ENCODE assay signal across 8 mouse cellular contexts in the genomic region with DNA sequence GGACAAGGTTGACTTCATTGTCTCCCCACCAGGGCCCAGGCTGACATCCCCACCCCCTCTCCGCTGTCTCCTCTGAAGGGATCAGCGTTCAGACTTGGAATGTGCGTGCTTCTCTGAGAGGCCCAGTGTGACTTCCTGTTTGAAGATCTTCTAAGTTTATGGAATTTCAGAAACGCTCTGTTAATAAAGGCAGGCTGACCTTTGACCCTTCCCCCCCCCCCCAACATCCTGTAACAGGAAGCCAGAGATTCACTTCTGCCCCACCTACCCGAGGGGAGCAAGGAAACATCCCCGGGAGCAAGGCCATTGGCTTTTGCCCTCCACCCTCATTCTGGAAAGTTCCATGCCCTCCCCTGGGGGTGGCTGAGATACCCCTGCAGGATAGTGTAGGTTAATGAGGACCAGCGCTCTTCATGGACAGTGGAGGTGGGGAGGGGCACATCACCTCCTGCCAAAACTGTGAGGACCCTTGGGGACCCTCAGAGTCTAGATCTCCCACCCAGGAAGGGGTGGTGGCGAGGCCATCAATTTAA. TPM values are rescaled to one million over a fixed set of nuclear protein-coding genes. Genes with fewer than 3 reads are reported as not detected.
A peak's percentile ranks its signal among the peaks of the same experiment; 100 is the strongest.
DNase-seq lines count a peak whose midpoint lies in the region; ATAC-seq lines count a peak whose summit lies in the region.

No protein-coding gene starts in this region.

- H3K36me3 ChIP-seq in midbrain, embryonic 10.5 days: no peaks in the 10 kb centered on the region
- no peaks in the 10 kb centered on the region for H3K36me3 ChIP-seq in midbrain, embryonic 11.5 days (ENCODE audit: control insufficient read depth, insufficient read depth, low read length)
- no peaks in the 10 kb centered on the region for H3K36me3 ChIP-seq in hindbrain, embryonic 10.5 days
- H3K36me3 ChIP-seq in limb, embryonic 12.5 days: no peaks in the 10 kb centered on the region
- H3K36me3 ChIP-seq in stomach, embryonic 14.5 days (ENCODE audit: control insufficient read depth, insufficient read depth, low read length): no peaks in the 10 kb centered on the region

- WGBS in midbrain, embryonic 10.5 days: 71% methylated on average over 8 of the region's 8 CpGs
- 61% methylated on average over 8 of the region's 8 CpGs for WGBS in midbrain, embryonic 11.5 days
- 57% methylated on average over 8 of the region's 8 CpGs for WGBS in hindbrain, embryonic 10.5 days
- 36% methylated on average over 8 of the region's 8 CpGs for WGBS in limb, embryonic 12.5 days
- WGBS in stomach, embryonic 14.5 days: 37% methylated on average over 8 of the region's 8 CpGs

- H3K9ac ChIP-seq in midbrain, embryonic 11.5 days (ENCODE audit: low read length): no peak overlapping the region
- no peak overlapping the region for H3K9ac ChIP-seq in limb, embryonic 12.5 days (replicated peaks)
- H3K9ac ChIP-seq in stomach, embryonic 14.5 days (replicated peaks; ENCODE audit: low read depth, low read length): no peak overlapping the region

- no peaks in the 10 kb centered on the region for H3K9me3 ChIP-seq in midbrain, embryonic 10.5 days (replicated peaks)
- H3K9me3 ChIP-seq in midbrain, embryonic 11.5 days (ENCODE audit: control insufficient read depth, low read length): no peaks in the 10 kb centered on the region
- H3K9me3 ChIP-seq in hindbrain, embryonic 10.5 days: no peaks in the 10 kb centered on the region
- H3K9me3 ChIP-seq in limb, embryonic 12.5 days: no peaks in the 10 kb centered on the region
- no peaks in the 10 kb centered on the region for H3K9me3 ChIP-seq in stomach, embryonic 14.5 days (ENCODE audit: control insufficient read depth, low read depth, low read length)

- H3K4me2 ChIP-seq in midbrain, embryonic 11.5 days: no peak overlapping the region
- H3K4me2 ChIP-seq in limb, embryonic 12.5 days: no peak overlapping the region
- H3K4me2 ChIP-seq in stomach, embryonic 14.5 days (replicated peaks; ENCODE audit: low read depth, low read length): no peak overlapping the region

- no peak overlapping the region for H3K4me3 ChIP-seq in midbrain, embryonic 10.5 days
- no peak overlapping the region for H3K4me3 ChIP-seq in midbrain, embryonic 11.5 days (ENCODE audit: low read depth, low read length)
- H3K4me3 ChIP-seq in hindbrain, embryonic 10.5 days: no peak overlapping the region
- no peak overlapping the region for H3K4me3 ChIP-seq in limb, embryonic 12.5 days (replicated peaks)
- no peak overlapping the region for H3K4me3 ChIP-seq in stomach, embryonic 14.5 days (ENCODE audit: low read depth, low read length)

- H3K27me3 ChIP-seq in midbrain, embryonic 10.5 days (ENCODE audit: low read depth, poor library complexity, severe bottlenecking): peaks cover 9% of the 10 kb centered on the region; the same call in 1 of the 2 replicates
- no peaks in the 10 kb centered on the region for H3K27me3 ChIP-seq in midbrain, embryonic 11.5 days (ENCODE audit: control insufficient read depth, insufficient read depth, low read length)
- no peaks in the 10 kb centered on the region; the same call in 1 of the 2 replicates for H3K27me3 ChIP-seq in hindbrain, embryonic 10.5 days (ENCODE audit: insufficient read depth, poor library complexity, severe bottlenecking)
- H3K27me3 ChIP-seq in limb, embryonic 12.5 days: no peaks in the 10 kb centered on the region
- no peaks in the 10 kb centered on the region for H3K27me3 ChIP-seq in stomach, embryonic 14.5 days (ENCODE audit: control insufficient read depth, insufficient read depth, low read length)

- H3K27ac ChIP-seq in midbrain, embryonic 10.5 days (replicated peaks): no peak overlapping the region; the same call in 1 of the 2 replicates
- no peak overlapping the region; the same call in 1 of the 2 replicates for H3K27ac ChIP-seq in midbrain, embryonic 11.5 days (ENCODE audit: low read depth, low read length)
- peak overlapping the region; percentile 74 for H3K27ac ChIP-seq in hindbrain, embryonic 10.5 days
- H3K27ac ChIP-seq in limb, embryonic 12.5 days: peak overlapping the region; percentile 62
- H3K27ac ChIP-seq in stomach, embryonic 14.5 days (ENCODE audit: low read length): peak overlapping the region; percentile 49; the same call in 1 of the 2 replicates

- peaks cover 24% of the 10 kb centered on the region for H3K4me1 ChIP-seq in midbrain, embryonic 10.5 days
- peaks cover 5% of the 10 kb centered on the region; the same call in 1 of the 2 replicates for H3K4me1 ChIP-seq in midbrain, embryonic 11.5 days (ENCODE audit: control insufficient read depth, insufficient read depth, low read length)
- peaks cover 35% of the 10 kb centered on the region for H3K4me1 ChIP-seq in hindbrain, embryonic 10.5 days (replicated peaks)
- peaks cover 28% of the 10 kb centered on the region for H3K4me1 ChIP-seq in limb, embryonic 12.5 days (replicated peaks)
- H3K4me1 ChIP-seq in stomach, embryonic 14.5 days (ENCODE audit: control insufficient read depth, insufficient read depth, low read length): peaks cover 19% of the 10 kb centered on the region; the same call in 1 of the 2 replicates

- DNase-seq in midbrain, embryonic 10.5 days (ENCODE audit: low spot score): peak; percentile 19
- DNase-seq in midbrain, embryonic 11.5 days (ENCODE audit: low spot score, missing footprints): no peak
- DNase-seq in hindbrain, embryonic 10.5 days (ENCODE audit: low spot score): peak; percentile 46
- DNase-seq in layer of hippocampus, postnatal 14 days (ENCODE audit: low spot score in 2 of 2): no peak

- no peak for ATAC-seq in midbrain, embryonic 11.5 days (ENCODE audit: low FRiP score)
- ATAC-seq in limb, embryonic 12.5 days (ENCODE audit: insufficient number of reproducible peaks, insufficient read depth, low FRiP score, low TSS enrichment, low read depth): peak; percentile 62; the same call in 1 of the 2 replicates
- no peak for ATAC-seq in stomach, embryonic 14.5 days (ENCODE audit: insufficient number of reproducible peaks, insufficient read depth, low FRiP score, low read depth)
- no peak for ATAC-seq in erythroblast, adult 5-6 weeks (replicated peaks; ENCODE audit: low FRiP score, poor library complexity, severe bottlenecking)
- no peak for ATAC-seq in CD4-positive, CD25-positive, alpha-beta regulatory T cell, adult 4 months

RNA-seq across cellular contexts. Expression of a gene that starts 57.4 kb away (rescaled TPM):
- polyA plus RNA-seq in midbrain, embryonic 10.5 days (2016; fragmentation: Nextera tagmentation; extraction: Ambion mirVana): 76.3 and 84.1 TPM in 2 replicates
- 63.5 and 69.1 TPM in 2 replicates for polyA plus RNA-seq in midbrain, embryonic 11.5 days (2014; fragmentation: Nextera tagmentation; extraction: Ambion mirVana)
- 63.2 and 76.8 TPM in 2 replicates for polyA plus RNA-seq in hindbrain, embryonic 10.5 days (2016; fragmentation: Nextera tagmentation; extraction: Ambion mirVana)
- 72.1 and 73.5 TPM in 2 replicates for polyA plus RNA-seq in limb, embryonic 12.5 days (2016; fragmentation: Nextera tagmentation; extraction: Ambion mirVana)
- polyA plus RNA-seq in stomach, embryonic 14.5 days (2014; fragmentation: Nextera tagmentation; extraction: Ambion mirVana): 48.7 and 49.2 TPM in 2 replicates
- 10 to 100 TPM; 33.8 to 34.8 TPM for total RNA-seq in layer of hippocampus, postnatal 14 days (2021)
- 6.1 and 9.2 TPM in 2 replicates for total RNA-seq in erythroblast, adult 5-6 weeks (2015; ENCODE audit: low replicate concordance)
- total RNA-seq in erythroblast, adult 5-6 weeks (2017; ENCODE audit: low replicate concordance): 15.3 and 17.4 TPM in 2 replicates
- 10 to 100 TPM; 15.6 to 17.1 TPM for polyA plus RNA-seq in CD4-positive, CD25-positive, alpha-beta regulatory T cell, adult 4 months (2017; shearing (Covaris generic))

Comparison
In these comparisons a context has a peak if more than half of its experiments do, and no peak if none do; other contexts are left out.
1. DNase-seq: peak in midbrain, embryonic 10.5 days (single experiment) and hindbrain, embryonic 10.5 days (single experiment); none in midbrain, embryonic 11.5 days (single experiment) and layer of hippocampus, postnatal 14 days (0 of 2).
2. H3K27ac ChIP-seq: peak in hindbrain, embryonic 10.5 days (single experiment), limb, embryonic 12.5 days (single experiment) and stomach, embryonic 14.5 days (single experiment); none in midbrain, embryonic 10.5 days (single experiment) and midbrain, embryonic 11.5 days (single experiment).